Mouse (Mus musculus) midbrain, embryonic 13.5 days (tissue): ENCODE measurements around the gene Ssbp3. TPM values are rescaled to one million over a fixed set of nuclear protein-coding genes. Genes with fewer than 3 reads are reported as not detected.

Experiments used
- ATAC-seq: fragments of 200-750 bp; cut with Nextera tagmentation; 2 replicates; pipeline ENCODE4 v1.8.0; 2017; ENCODE audit warnings: mild to moderate bottlenecking, moderate TSS enrichment, moderate library complexity
- H3K27ac ChIP-seq: fragments of 300-500 bp; sonication (generic); 2 replicates; pipeline ENCODE4 v1.5.1; 2015; ENCODE audit warnings: inconsistent platforms, mild to moderate bottlenecking, moderate library complexity
- H3K27me3 ChIP-seq: fragments of 300-500 bp; sonication (generic); 2 replicates; pipeline ENCODE4 v1.6.1; 2015; ENCODE audit warnings: mild to moderate bottlenecking, inconsistent platforms
- H3K36me3 ChIP-seq: fragments of 300-500 bp; sonication (generic); 2 replicates; pipeline ENCODE4 v1.6.1; 2015; ENCODE audit warnings: mild to moderate bottlenecking, inconsistent platforms
- H3K4me1 ChIP-seq: fragments of 300-500 bp; sonication (generic); replicated peaks from 2 replicates; pipeline ENCODE4 v1.6.1; 2015; ENCODE audit warnings: inconsistent platforms
- H3K4me2 ChIP-seq: fragments of 300-500 bp; sonication (generic); replicated peaks from 2 replicates; pipeline ENCODE4 v1.6.1; 2015; ENCODE audit warnings: moderate library complexity, mild to moderate bottlenecking, inconsistent platforms
- H3K4me3 ChIP-seq: fragments of 300-500 bp; sonication (generic); replicated peaks from 2 replicates; pipeline ENCODE4 v1.5.1; 2015; ENCODE audit warnings: mild to moderate bottlenecking, inconsistent platforms
- H3K9ac ChIP-seq: fragments of 300-500 bp; sonication (generic); replicated peaks from 2 replicates; pipeline ENCODE4 v1.6.1; 2015; ENCODE audit warnings: mild to moderate bottlenecking, inconsistent platforms
- H3K9me3 ChIP-seq: fragments of 300-500 bp; sonication (generic); 2 replicates; pipeline ENCODE4 v1.6.1; 2016; ENCODE audit warnings: mild to moderate bottlenecking, inconsistent platforms
- WGBS: fragments of 180-500 bp; shearing (Covaris S2); methylation state at CpG from one replicate; pipeline ENCODE4 v1.1.7; 2015; 5-methylcytosine and 5-hydroxymethylcytosine counted together
- polyA plus RNA-seq: library from polyadenylated mRNA; unstranded; fragments of >200 nt; fragmentation: Nextera tagmentation; extraction: Ambion mirVana; gene quantifications from 2 replicates; pipeline ENCODE4 v1.2.1, GENCODE M21; 2015

Gene Ssbp3
- polyA plus RNA-seq, 1 experiment from 2014 or later, result 229 TPM

GRCm38 (mm10) chr4:107009548-107009947 lies 99.0 kb downstream of the Ssbp3 start:
- no peak overlapping the region for H3K4me2 ChIP-seq
- H3K36me3 ChIP-seq, result peaks cover 13% of the 10 kb centered on the region; the same call in 1 of the 2 replicates
- no peaks in the 10 kb centered on the region for H3K9me3 ChIP-seq
- 0 out of 2 replicates have a peak overlapping the region, but pooled peaks have one; percentile 14 for H3K9ac ChIP-seq
- H3K4me3 ChIP-seq, result no peak overlapping the region
- H3K27ac ChIP-seq, result peak overlapping the region; percentile 10; the same call in 1 of the 2 replicates
- H3K27me3 ChIP-seq, result no peaks in the 10 kb centered on the region
- peaks cover 53% of the 10 kb centered on the region for H3K4me1 ChIP-seq
- ATAC-seq, result no peak
- WGBS, result 92% methylated on average over 7 of the region's 7 CpGs

GRCm38 (mm10) chr4:107011325-107012004 lies 101.0 kb downstream of the Ssbp3 start:
- Histone ChIP-seq H3K4me2 (no peak overlapping the region), H3K36me3 (peaks cover 13% of the 10 kb centered on the region; the same call in 1 of the 2 replicates), H3K27me3 (no peaks in the 10 kb centered on the region), H3K4me3 (no peak overlapping the region), H3K4me1 (peaks cover 63% of the 10 kb centered on the region), H3K27ac (no peak overlapping the region), H3K9me3 (no peaks in the 10 kb centered on the region), H3K9ac (no peak overlapping the region)
- 90% methylated on average over 8 of the region's 8 CpGs for WGBS
- no peak for ATAC-seq

- no peak overlapping the region for H3K4me3 ChIP-seq
- WGBS, result 71% methylated on average over 13 of the region's 13 CpGs
- no peak overlapping the region for H3K27ac ChIP-seq
- peaks cover 64% of the 10 kb centered on the region for H3K4me1 ChIP-seq
- H3K9ac ChIP-seq, result no peak overlapping the region
- H3K9me3 ChIP-seq, result no peaks in the 10 kb centered on the region
- H3K27me3 ChIP-seq, result no peaks in the 10 kb centered on the region
- ATAC-seq, result no peak
- peaks cover 13% of the 10 kb centered on the region; the same call in 1 of the 2 replicates for H3K36me3 ChIP-seq
- no peak overlapping the region for H3K4me2 ChIP-seq
Observed at GRCm38 (mm10) chr4:107012005-107012478, 101.5 kb downstream of the Ssbp3 start.

GRCm38 (mm10) chr4:107012574-107012973 lies 102.1 kb downstream of the Ssbp3 start:
- no peak overlapping the region for H3K27ac ChIP-seq
- no peak for ATAC-seq
- peaks cover 13% of the 10 kb centered on the region; the same call in 1 of the 2 replicates for H3K36me3 ChIP-seq
- no peaks in the 10 kb centered on the region for H3K9me3 ChIP-seq
- no peak overlapping the region for H3K4me2 ChIP-seq
- no peak overlapping the region for H3K9ac ChIP-seq
- H3K27me3 ChIP-seq, result no peaks in the 10 kb centered on the region
- WGBS, result 91% methylated on average over 3 of the region's 3 CpGs
- peaks cover 67% of the 10 kb centered on the region for H3K4me1 ChIP-seq
- no peak overlapping the region for H3K4me3 ChIP-seq

GRCm38 (mm10) chr4:107013119-107013816 lies 102.8 kb downstream of the Ssbp3 start:
- ATAC-seq, result no peak

DNA sequence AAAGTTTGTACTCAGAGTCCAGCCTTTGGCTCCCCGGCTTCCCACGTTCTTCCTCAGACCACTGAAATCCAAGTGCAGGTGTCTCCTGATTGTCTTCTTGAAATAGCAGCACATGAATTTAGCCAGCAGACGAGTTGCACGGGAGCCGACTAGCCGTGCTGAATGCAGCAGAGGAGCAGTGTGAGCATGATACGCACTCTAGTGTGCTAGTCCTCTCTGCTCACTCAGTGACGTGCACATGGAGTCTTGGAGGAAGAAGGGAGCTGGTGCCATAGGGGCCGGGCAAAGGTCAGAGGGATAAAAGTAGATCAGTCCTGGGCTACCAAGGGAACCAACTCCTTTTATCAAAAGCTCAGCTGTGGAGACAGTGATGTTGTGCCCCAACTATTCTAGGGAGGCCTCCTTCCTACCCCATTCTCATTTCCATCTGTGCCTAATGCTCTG lies 103.3 kb downstream of the Ssbp3 start:
- no peak overlapping the region for H3K9ac ChIP-seq
- no peaks in the 10 kb centered on the region for H3K9me3 ChIP-seq
- WGBS, result 81% methylated on average over 9 of the region's 9 CpGs
- H3K4me2 ChIP-seq, result no peak overlapping the region
- H3K4me1 ChIP-seq, result peaks cover 77% of the 10 kb centered on the region
- no peaks in the 10 kb centered on the region for H3K27me3 ChIP-seq
- peak overlapping the region; percentile 15; the same call in 1 of the 2 replicates for H3K27ac ChIP-seq
- no peak for ATAC-seq
- peaks cover 13% of the 10 kb centered on the region; the same call in 1 of the 2 replicates for H3K36me3 ChIP-seq
- no peak overlapping the region for H3K4me3 ChIP-seq

More at GRCm38 (mm10) chr4:107013119-107013816, 102.8 kb downstream of the Ssbp3 start:
- Histone ChIP-seq H3K27me3 (no peaks in the 10 kb centered on the region), H3K4me2 (no peak overlapping the region), H3K9ac (no peak overlapping the region), H3K4me3 (no peak overlapping the region), H3K9me3 (no peaks in the 10 kb centered on the region), H3K4me1 (peaks cover 74% of the 10 kb centered on the region), H3K27ac (no peak overlapping the region), H3K36me3 (peaks cover 13% of the 10 kb centered on the region; the same call in 1 of the 2 replicates)
- 90% methylated on average over 6 of the region's 6 CpGs for WGBS

DNA sequence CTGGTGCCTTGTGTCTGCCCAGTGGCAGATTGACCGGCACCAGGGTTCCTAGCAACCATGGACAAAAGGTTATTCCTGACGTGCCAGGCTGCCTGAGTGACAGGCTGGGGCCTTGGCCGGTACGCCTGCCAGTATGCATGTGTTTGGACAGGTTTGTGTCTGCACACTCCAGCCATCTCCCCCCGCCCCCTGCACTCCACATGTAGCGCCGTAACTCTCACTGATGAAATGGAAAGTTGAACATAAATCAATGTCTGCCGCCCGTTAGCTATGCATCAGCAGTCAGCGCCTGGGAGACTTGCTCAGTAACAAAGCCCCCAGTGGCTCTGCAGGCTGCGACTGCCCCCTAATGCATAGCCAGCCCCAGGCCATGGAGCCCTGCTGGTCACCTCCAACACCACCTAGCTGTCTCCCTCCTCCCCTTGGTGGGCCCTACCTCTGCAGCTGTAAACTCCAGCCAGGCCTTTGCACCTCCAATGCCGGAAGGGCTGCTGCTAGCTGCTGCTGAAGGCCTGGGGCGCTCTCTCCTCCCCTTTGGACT lies 105.5 kb downstream of the Ssbp3 start:
- WGBS, result 34% methylated on average over 13 of the region's 13 CpGs
- peaks cover 97% of the 10 kb centered on the region for H3K4me1 ChIP-seq
- H3K9me3 ChIP-seq, result no peaks in the 10 kb centered on the region
- H3K9ac ChIP-seq, result peak overlapping the region; percentile 36; the same call in 1 of the 2 replicates
- no peak overlapping the region for H3K4me3 ChIP-seq
- no peak overlapping the region for H3K4me2 ChIP-seq
- H3K27me3 ChIP-seq, result no peaks in the 10 kb centered on the region
- ATAC-seq, result peak; percentile 61
- no peaks in the 10 kb centered on the region; the same call in 1 of the 2 replicates for H3K36me3 ChIP-seq
- H3K27ac ChIP-seq, result peak overlapping the region; percentile 72

GRCm38 (mm10) chr4:107017257-107017656 lies 106.8 kb downstream of the Ssbp3 start:
- Histone ChIP-seq H3K4me2 (no peak overlapping the region), H3K27ac (peak overlapping the region; percentile 72), H3K36me3 (no peaks in the 10 kb centered on the region; the same call in 1 of the 2 replicates), H3K4me3 (no peak overlapping the region), H3K9me3 (no peaks in the 10 kb centered on the region), H3K4me1 (peaks cover 99% of the 10 kb centered on the region), H3K9ac (no peak overlapping the region), H3K27me3 (no peaks in the 10 kb centered on the region)
- ATAC-seq, result no peak

- peak overlapping the region; percentile 72 for H3K27ac ChIP-seq
- H3K4me3 ChIP-seq, result no peak overlapping the region
- H3K36me3 ChIP-seq, result no peaks in the 10 kb centered on the region; the same call in 1 of the 2 replicates
- H3K9ac ChIP-seq, result peak overlapping the region; percentile 37; the same call in 1 of the 2 replicates
- peaks cover 99% of the 10 kb centered on the region for H3K4me1 ChIP-seq
- ATAC-seq, result no peak
- no peaks in the 10 kb centered on the region for H3K9me3 ChIP-seq
- H3K4me2 ChIP-seq, result no peak overlapping the region
- no peaks in the 10 kb centered on the region for H3K27me3 ChIP-seq
- 71% methylated on average over 3 of the region's 3 CpGs for WGBS
Observed at GRCm38 (mm10) chr4:107018521-107018920, 108.0 kb downstream of the Ssbp3 start.

- 34% methylated on average over 7 of the region's 7 CpGs for WGBS
- H3K36me3 ChIP-seq, result no peaks in the 10 kb centered on the region; the same call in 1 of the 2 replicates
- ATAC-seq, result no peak
- H3K27ac ChIP-seq, result peak overlapping the region; percentile 72
- no peak overlapping the region for H3K4me3 ChIP-seq
- peak overlapping the region; percentile 37; the same call in 1 of the 2 replicates for H3K9ac ChIP-seq
- H3K9me3 ChIP-seq, result no peaks in the 10 kb centered on the region
- H3K27me3 ChIP-seq, result no peaks in the 10 kb centered on the region
- no peak overlapping the region; the same call in 1 of the 2 replicates for H3K4me2 ChIP-seq
- peaks cover 99% of the 10 kb centered on the region for H3K4me1 ChIP-seq
Observed at GRCm38 (mm10) chr4:107019027-107019426, 108.5 kb downstream of the Ssbp3 start.

DNA sequence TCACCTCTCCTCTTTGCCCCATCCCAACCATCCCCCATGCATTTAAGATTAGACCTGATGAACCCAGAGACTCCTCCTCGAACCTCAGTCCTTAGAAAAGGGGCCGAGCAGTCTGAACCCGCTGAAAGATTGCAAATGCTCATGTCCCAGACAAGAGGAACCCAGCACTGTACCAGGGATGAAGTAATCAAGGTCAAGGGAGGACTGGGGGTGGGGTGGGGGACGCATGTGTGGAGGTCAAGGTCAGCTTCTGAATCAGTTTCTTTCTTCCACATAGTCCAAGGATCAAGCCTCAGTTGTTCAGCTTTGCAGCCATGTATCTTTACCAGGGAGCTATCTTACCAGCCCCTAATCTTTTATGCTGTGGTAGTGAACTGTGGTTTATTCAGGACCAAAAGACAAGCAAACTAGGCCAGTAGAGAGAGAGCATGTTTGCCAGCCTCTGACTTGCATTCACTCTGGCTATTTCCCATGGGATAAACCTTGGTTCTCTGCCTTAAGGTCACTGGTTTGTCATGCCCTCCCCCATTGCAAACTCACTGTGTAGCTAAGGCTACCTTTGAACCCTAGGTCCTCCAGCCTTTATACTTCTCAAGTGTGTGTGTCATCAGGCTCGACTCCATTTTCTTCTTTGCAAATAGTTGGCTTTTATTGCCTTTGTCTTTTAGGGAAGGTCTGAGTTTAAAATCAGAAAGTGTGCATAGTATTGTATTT lies 109.9 kb downstream of the Ssbp3 start:
- Histone ChIP-seq H3K4me1 (peaks cover 98% of the 10 kb centered on the region), H3K36me3 (no peaks in the 10 kb centered on the region), H3K4me2 (no peak overlapping the region), H3K9me3 (no peaks in the 10 kb centered on the region), H3K9ac (0 out of 2 replicates have a peak overlapping the region, but pooled peaks have one; percentile 4), H3K4me3 (no peak overlapping the region), H3K27ac (peak overlapping the region; percentile 72), H3K27me3 (no peaks in the 10 kb centered on the region)
- 72% methylated on average over 5 of the region's 5 CpGs for WGBS
- ATAC-seq, result no peak
